Mouse (Mus musculus): ENCODE measurements around the gene Akr1a1.

DNA sequence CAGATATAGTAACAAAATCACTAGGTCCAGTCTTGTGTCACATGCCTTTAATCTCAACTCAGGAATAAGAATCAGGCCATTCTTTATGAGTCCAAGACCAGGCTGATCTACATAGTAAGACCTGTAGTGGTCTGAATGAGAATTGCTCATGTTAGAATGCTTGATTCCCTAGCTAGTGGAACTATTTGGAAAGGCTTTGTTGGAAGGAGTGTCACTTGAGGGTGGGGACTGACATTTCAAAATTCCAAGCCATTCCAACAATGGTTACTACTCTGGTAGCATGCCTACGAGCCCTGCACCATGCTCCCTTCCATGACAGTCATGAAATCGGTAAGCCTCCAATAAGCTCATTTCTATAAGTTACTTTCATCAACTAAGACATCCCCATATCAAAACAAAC is 38.9 kb downstream of the Akr1a1 start:
- TF ChIP-seq CTCF (IDR thresholded peaks at IDR 0.05) (no peak), EP300 (IDR thresholded peaks at IDR 0.05) (no peak)
